Mouse (Mus musculus) limb, embryonic 15.5 days (tissue): ENCODE measurements around the gene Vezt. TPM values are rescaled to one million over a fixed set of nuclear protein-coding genes. Genes with fewer than 3 reads are reported as not detected.

Source experiments
- ATAC-seq: fragments of 200-750 bp; cut with Nextera tagmentation; 2 replicates; pipeline ENCODE4 v1.8.0; 2017; ENCODE audit warnings: low read depth, moderate TSS enrichment; ENCODE audit not compliant: insufficient number of reproducible peaks, low FRiP score, low TSS enrichment
- H3K27ac ChIP-seq: fragments of 300-500 bp; sonication (generic); 2 replicates; pipeline ENCODE4 v1.5.1; 2015; ENCODE audit warnings: moderate library complexity, mild to moderate bottlenecking, inconsistent platforms
- H3K27me3 ChIP-seq: fragments of 300-500 bp; sonication (generic); 2 replicates; pipeline ENCODE4 v1.6.1; 2015; ENCODE audit warnings: inconsistent platforms
- H3K36me3 ChIP-seq: fragments of 300-500 bp; sonication (generic); 2 replicates; pipeline ENCODE4 v1.6.1; 2015; ENCODE audit warnings: inconsistent platforms
- H3K4me1 ChIP-seq: fragments of 300-500 bp; sonication (generic); 2 replicates; pipeline ENCODE4 v1.6.1; 2015; ENCODE audit warnings: inconsistent platforms
- H3K4me2 ChIP-seq: fragments of 300-500 bp; sonication (generic); 2 replicates; pipeline ENCODE4 v1.6.1; 2015; ENCODE audit warnings: mild to moderate bottlenecking, inconsistent platforms
- H3K4me3 ChIP-seq: fragments of 300-500 bp; sonication (generic); 2 replicates; pipeline ENCODE4 v1.5.1; 2015; ENCODE audit warnings: mild to moderate bottlenecking, inconsistent platforms
- H3K9ac ChIP-seq: fragments of 300-500 bp; sonication (generic); 2 replicates; pipeline ENCODE4 v1.6.1; 2015; ENCODE audit warnings: inconsistent platforms
- H3K9me3 ChIP-seq: fragments of 300-500 bp; sonication (generic); 2 replicates; pipeline ENCODE4 v1.6.1; 2016; ENCODE audit warnings: inconsistent platforms
- WGBS: fragments of 180-500 bp; shearing (Covaris S2); methylation state at CpG from one replicate; pipeline ENCODE4 v1.1.7; 2015; 5-methylcytosine and 5-hydroxymethylcytosine counted together
- polyA plus RNA-seq: library from polyadenylated mRNA; unstranded; fragments of >200 nt; fragmentation: Nextera tagmentation; extraction: Ambion mirVana; gene quantifications from 2 replicates; pipeline ENCODE4 v1.2.1, GENCODE M21; 2015

Gene Vezt
- polyA plus RNA-seq = 25.4 and 26.3 TPM in 2 replicates

- H3K9me3 ChIP-seq = no peaks in the 10 kb centered on the region
- under 1% methylated on average over 76 of the region's 77 CpGs for WGBS
- H3K36me3 ChIP-seq = 0 out of 2 replicates have a peak, but pooled peaks cover 3% of the 10 kb centered on the region
- H3K27ac ChIP-seq = peak within 1 kb of the TSS; percentile 65
- peak within 1 kb of the TSS; percentile 72 for H3K9ac ChIP-seq
- peak within 1 kb of the TSS; percentile 85 for H3K4me3 ChIP-seq
- peak; percentile 99 for ATAC-seq
- H3K4me2 ChIP-seq = peak within 1 kb of the TSS; percentile 77
- H3K27me3 ChIP-seq = no peaks in the 10 kb centered on the region
- peaks cover 9% of the 10 kb centered on the region for H3K4me1 ChIP-seq
Measured at GRCm38 (mm10) chr10:94035658-94036374, at the start of gene Vezt, which contains the start of gene Fgd6. Gene Vezt, minus strand, starts transcription at chr10:94035817. Gene Fgd6, plus strand, starts transcription at chr10:94036001.

DNA sequence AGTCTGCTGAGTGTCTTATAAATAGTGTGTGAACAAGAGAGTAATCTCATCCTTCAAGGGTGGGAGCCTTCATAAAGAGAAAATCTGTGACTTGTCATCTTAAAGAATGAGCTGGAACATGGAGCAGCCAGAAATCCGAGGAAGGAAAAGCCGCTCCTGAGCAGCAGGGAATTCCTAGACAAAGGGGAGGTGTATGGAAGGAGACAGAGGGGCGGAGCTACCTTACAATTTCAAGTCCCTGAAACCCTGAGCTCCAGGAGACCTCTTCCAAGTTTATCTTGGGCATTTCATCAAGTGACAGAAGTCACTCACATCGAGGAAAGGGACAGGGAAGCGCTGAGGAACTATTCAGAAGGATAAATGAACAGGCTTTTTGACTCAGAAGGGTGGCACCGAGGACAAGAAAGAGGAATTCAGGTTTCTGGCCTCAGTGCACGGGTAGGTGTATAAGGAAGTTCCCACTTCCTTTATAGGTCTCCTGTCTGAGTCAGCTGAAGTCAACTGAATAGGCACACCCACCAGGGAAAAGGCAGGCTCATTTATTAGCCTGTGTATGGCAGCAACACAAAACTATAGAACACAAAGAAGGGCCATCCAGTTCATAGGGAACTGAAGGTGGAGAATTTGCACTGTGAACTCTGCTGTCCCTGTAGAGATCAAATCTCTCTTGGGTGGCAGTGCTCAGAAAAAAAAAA lies 46.6 kb upstream of the Vezt start:
- no peaks in the 10 kb centered on the region for H3K27me3 ChIP-seq
- H3K9ac ChIP-seq = no peak overlapping the region
- H3K36me3 ChIP-seq = no peaks in the 10 kb centered on the region
- H3K4me1 ChIP-seq = peaks cover 6% of the 10 kb centered on the region; the same call in 1 of the 2 replicates
- no peak overlapping the region for H3K27ac ChIP-seq
- H3K4me2 ChIP-seq = no peak overlapping the region
- no peak for ATAC-seq
- WGBS = 41% methylated on average over 7 of the region's 7 CpGs
- no peak overlapping the region for H3K4me3 ChIP-seq
- H3K9me3 ChIP-seq = no peaks in the 10 kb centered on the region

DNA sequence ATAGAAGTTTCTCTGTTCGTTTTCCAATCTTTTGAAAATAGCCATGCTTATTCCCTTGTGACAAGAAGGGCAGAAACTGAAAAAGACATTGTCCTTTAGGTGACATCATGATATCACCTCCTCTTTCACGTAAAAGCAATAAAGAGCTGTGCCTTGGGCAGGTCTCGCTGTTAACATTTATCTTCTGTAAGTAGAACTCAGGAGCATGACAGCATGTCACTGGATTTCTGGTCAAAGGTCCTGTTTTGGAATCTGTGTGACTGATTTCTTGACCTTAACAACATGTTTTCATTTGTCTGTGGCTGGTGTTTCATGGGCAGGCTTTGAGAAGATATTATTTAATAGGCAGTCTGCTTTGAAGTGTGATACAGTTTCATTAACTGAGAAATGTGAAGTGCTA lies 45.1 kb upstream of the Vezt start:
- whole genome bisulfite sequencing = 56% methylated on average over 3 of the region's 3 CpGs
- ATAC-seq = no peak
- H3K36me3 ChIP-seq = no peaks in the 10 kb centered on the region

DNA sequence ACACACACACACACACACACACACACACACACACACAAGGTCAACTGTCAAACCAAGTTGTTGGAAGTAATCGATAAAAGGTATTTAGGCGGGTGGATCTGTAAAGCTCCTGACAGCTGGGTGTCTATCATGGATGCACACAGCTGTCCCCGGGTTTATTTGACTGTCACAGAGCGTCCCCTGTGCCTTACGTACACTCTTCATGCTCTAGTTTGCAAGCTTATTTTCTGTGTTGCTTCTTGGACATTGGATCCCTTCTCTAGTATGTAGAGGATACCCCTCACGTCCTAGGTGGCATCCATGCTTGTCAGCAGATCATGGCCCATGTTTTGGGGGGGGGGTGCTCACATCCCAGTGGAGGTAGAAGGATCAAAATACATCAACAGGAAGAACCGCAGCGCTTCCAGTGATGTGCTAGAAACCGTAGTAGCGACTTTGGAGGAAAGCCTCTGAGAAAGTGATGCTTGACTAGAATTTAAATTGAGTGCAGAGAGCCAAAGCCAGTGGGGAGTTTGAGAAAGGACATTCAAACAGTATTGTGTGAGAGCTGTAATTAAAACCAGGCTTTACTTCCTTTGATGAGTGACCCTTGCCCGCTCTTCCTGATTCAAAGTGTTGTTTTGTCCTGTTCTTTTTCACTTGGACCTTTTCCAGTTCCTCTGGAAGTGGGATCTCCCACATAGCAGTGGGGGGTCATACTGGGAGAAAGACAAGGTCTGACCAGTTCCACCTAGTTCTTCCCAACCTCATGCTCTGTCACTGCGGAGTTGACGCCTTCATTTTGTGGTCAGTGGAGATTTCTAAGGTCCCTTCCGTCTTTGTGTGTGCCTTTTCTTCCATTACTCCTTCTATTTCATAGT lies 41.6 kb upstream of the Vezt start:
- no peak overlapping the region for H3K4me3 ChIP-seq
- H3K4me1 ChIP-seq = peaks cover 13% of the 10 kb centered on the region
- no peaks in the 10 kb centered on the region for H3K9me3 ChIP-seq
- no peak overlapping the region for H3K9ac ChIP-seq
- H3K4me2 ChIP-seq = no peak overlapping the region
- ATAC-seq = no peak
- no peaks in the 10 kb centered on the region for H3K27me3 ChIP-seq
- 73% methylated on average over 14 of the region's 14 CpGs for WGBS
- no peak overlapping the region for H3K27ac ChIP-seq
- no peaks in the 10 kb centered on the region; the same call in 1 of the 2 replicates for H3K36me3 ChIP-seq

More for the DNA sequence above, 45.1 kb upstream of the Vezt start:
- H3K9ac ChIP-seq = no peak overlapping the region
- H3K4me3 ChIP-seq = no peak overlapping the region
- H3K9me3 ChIP-seq = no peaks in the 10 kb centered on the region
- no peaks in the 10 kb centered on the region for H3K27me3 ChIP-seq
- H3K27ac ChIP-seq = no peak overlapping the region
- peaks cover 6% of the 10 kb centered on the region; the same call in 1 of the 2 replicates for H3K4me1 ChIP-seq
- no peak overlapping the region for H3K4me2 ChIP-seq

DNA sequence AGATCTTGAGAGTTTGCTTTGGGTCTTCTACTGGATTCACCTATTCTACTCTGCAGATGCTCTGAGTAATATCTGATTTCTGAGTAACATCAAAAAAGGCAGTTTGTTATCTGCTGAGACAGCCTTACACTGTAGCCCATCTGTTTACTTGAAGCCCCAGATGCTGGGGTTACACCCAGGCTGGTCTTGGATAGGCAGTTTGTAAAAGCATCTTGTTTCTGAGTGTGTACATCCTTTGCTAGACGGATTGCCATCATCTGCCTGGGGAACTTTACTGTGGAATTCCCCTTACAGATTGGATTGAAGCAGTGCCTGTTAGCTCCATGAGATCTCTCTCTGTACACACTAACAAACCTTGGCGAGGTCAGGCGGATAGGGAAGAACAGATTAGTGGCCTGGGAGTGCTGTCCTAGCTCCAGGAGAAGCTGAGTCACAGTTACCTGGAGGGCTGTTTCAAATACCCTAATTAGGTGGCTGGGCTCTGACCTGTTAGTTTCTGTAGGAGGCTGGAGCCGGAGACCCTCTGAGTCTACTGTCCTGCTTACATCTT lies 37.4 kb upstream of the Vezt start:
- Histone ChIP-seq H3K27me3 (no peaks in the 10 kb centered on the region), H3K4me2 (no peak overlapping the region), H3K36me3 (no peaks in the 10 kb centered on the region; the same call in 1 of the 2 replicates), H3K4me3 (no peak overlapping the region), H3K27ac (peak overlapping the region; percentile 47), H3K9me3 (no peaks in the 10 kb centered on the region), H3K9ac (no peak overlapping the region), H3K4me1 (peaks cover 18% of the 10 kb centered on the region)
- 45% methylated on average over 4 of the region's 4 CpGs for WGBS
- no peak for ATAC-seq

GRCm38 (mm10) chr10:94072261-94072915 lies 36.8 kb upstream of the Vezt start:
- H3K4me2 ChIP-seq = no peak overlapping the region

DNA sequence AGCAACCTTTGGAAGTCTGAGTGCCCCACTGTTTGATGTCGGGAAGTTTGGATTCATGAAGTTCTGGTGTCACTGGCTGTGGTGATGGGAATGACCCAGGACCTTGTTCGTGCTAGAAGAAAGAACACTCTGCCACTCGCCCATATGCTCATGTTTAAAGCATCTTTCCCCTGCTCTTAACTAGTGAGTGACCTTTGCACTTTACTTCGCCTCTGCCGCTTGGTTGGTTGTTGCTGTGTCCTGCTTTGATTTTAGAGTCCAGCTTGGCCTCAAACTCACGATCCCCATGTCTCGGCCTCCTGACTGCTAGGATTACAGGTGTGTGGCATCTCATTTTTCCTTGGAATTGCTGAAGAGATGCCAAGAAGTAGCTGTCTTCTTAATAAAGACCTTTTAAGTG lies 36.0 kb upstream of the Vezt start:
- no peaks in the 10 kb centered on the region; the same call in 1 of the 2 replicates for H3K36me3 ChIP-seq
- H3K4me2 ChIP-seq = no peak overlapping the region
- H3K27me3 ChIP-seq = no peaks in the 10 kb centered on the region
- no peak overlapping the region for H3K4me3 ChIP-seq
- no peak overlapping the region; the same call in 1 of the 2 replicates for H3K27ac ChIP-seq
- 79% methylated on average over 7 of the region's 7 CpGs for WGBS
- peaks cover 18% of the 10 kb centered on the region for H3K4me1 ChIP-seq
- H3K9ac ChIP-seq = no peak overlapping the region
- H3K9me3 ChIP-seq = no peaks in the 10 kb centered on the region
- no peak for ATAC-seq

More at GRCm38 (mm10) chr10:94072261-94072915, 36.8 kb upstream of the Vezt start:
- Histone ChIP-seq H3K9ac (no peak overlapping the region), H3K27me3 (no peaks in the 10 kb centered on the region), H3K9me3 (no peaks in the 10 kb centered on the region), H3K36me3 (no peaks in the 10 kb centered on the region; the same call in 1 of the 2 replicates), H3K4me3 (no peak overlapping the region), H3K4me1 (peaks cover 18% of the 10 kb centered on the region), H3K27ac (peak overlapping the region; percentile 47)
- no peak for ATAC-seq
- 38% methylated on average over 10 of the region's 10 CpGs for WGBS

- no peaks in the 10 kb centered on the region for H3K9me3 ChIP-seq
- no peak overlapping the region for H3K4me2 ChIP-seq
- no peaks in the 10 kb centered on the region for H3K36me3 ChIP-seq
- 53% methylated on average over 5 of the region's 5 CpGs for WGBS
- H3K27ac ChIP-seq = no peak overlapping the region
- no peaks in the 10 kb centered on the region for H3K27me3 ChIP-seq
- H3K9ac ChIP-seq = no peak overlapping the region
- no peak for ATAC-seq
- no peak overlapping the region for H3K4me3 ChIP-seq
- H3K4me1 ChIP-seq = peaks cover 18% of the 10 kb centered on the region
Measured at GRCm38 (mm10) chr10:94068701-94069100, 33.1 kb upstream of the Vezt start.

GRCm38 (mm10) chr10:94066896-94067295 lies 31.3 kb upstream of the Vezt start:
- peaks cover 8% of the 10 kb centered on the region; the same call in 1 of the 2 replicates for H3K4me1 ChIP-seq
- H3K27ac ChIP-seq = no peak overlapping the region
- no peak for ATAC-seq
- no peaks in the 10 kb centered on the region for H3K9me3 ChIP-seq
- no peak overlapping the region for H3K4me3 ChIP-seq
- H3K27me3 ChIP-seq = no peaks in the 10 kb centered on the region
- WGBS = 70% methylated on average over 3 of the region's 3 CpGs
- no peaks in the 10 kb centered on the region for H3K36me3 ChIP-seq
- no peak overlapping the region for H3K4me2 ChIP-seq
- H3K9ac ChIP-seq = no peak overlapping the region

DNA sequence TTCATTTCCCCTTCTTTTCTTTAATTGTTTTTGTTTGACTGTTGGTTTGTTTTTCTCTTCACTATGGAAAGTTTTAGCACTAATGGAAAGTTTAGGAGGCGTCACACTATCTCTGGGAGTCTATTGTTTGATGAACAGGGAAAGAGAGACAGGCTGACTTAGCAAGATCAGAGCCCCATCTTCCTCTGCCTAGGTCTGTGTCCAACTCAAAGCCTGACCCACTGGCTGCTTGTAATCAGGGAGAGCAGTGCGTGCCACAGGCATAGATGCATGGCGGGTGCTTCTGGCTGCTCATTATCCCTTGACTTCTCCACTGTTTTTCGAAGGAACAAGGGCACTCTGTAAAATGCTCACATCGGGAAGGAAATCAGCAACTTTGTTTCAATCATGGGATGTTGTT lies 26.7 kb upstream of the Vezt start:
- WGBS = 70% methylated on average over 5 of the region's 5 CpGs
- Histone ChIP-seq H3K4me3 (no peak overlapping the region), H3K9ac (no peak overlapping the region), H3K4me1 (peaks cover 4% of the 10 kb centered on the region; the same call in 1 of the 2 replicates), H3K27me3 (no peaks in the 10 kb centered on the region), H3K4me2 (no peak overlapping the region), H3K36me3 (no peaks in the 10 kb centered on the region), H3K27ac (no peak overlapping the region), H3K9me3 (no peaks in the 10 kb centered on the region)
- ATAC-seq = no peak

GRCm38 (mm10) chr10:94060190-94060589 lies 24.6 kb upstream of the Vezt start:
- Histone ChIP-seq H3K27ac (no peak overlapping the region), H3K9me3 (no peaks in the 10 kb centered on the region), H3K4me1 (peaks cover 4% of the 10 kb centered on the region; the same call in 1 of the 2 replicates), H3K4me2 (no peak overlapping the region), H3K9ac (no peak overlapping the region), H3K4me3 (no peak overlapping the region), H3K36me3 (no peaks in the 10 kb centered on the region), H3K27me3 (no peaks in the 10 kb centered on the region)
- no peak for ATAC-seq
- WGBS = 39% methylated on average over 8 of the region's 8 CpGs
